Mouse (Mus musculus) cortical plate, adult 2 months (tissue): Measurements from ENCODE around the gene Slit3. TPM values are rescaled to one million over a fixed set of nuclear protein-coding genes. Genes with fewer than 3 reads are reported as not detected.

Experiments
- H3K27ac ChIP-seq: fragments of 200-500 bp; 2 replicates; pipeline ENCODE4 v1.5.1; 2012; ENCODE audit warnings: low read length, control low read depth, inconsistent platforms; ENCODE audit not compliant: insufficient read depth
- H3K4me1 ChIP-seq: fragments of 200-500 bp; 2 replicates; pipeline ENCODE4 v1.6.1; 2011; ENCODE audit warnings: low read length; ENCODE audit not compliant: control insufficient read depth, insufficient read depth
- H3K4me3 ChIP-seq: fragments of 200-500 bp; 2 replicates; pipeline ENCODE4 v1.5.1; 2011; ENCODE audit warnings: mild to moderate bottlenecking, low read length, control low read depth; ENCODE audit not compliant: insufficient read depth
- CTCF ChIP-seq: fragments of 200-500 bp; IDR thresholded peaks from 2 replicates; pipeline ENCODE4 v1.5.1; 2011; ENCODE audit warnings: mild to moderate bottlenecking, control low read depth, low read length; ENCODE audit not compliant: insufficient read depth; ENCODE audit errors: extremely low read depth
- POLR2A ChIP-seq: fragments of 200-500 bp; IDR thresholded peaks from 2 replicates; pipeline ENCODE4 v1.6.1; 2011; ENCODE audit warnings: mild to moderate bottlenecking, low read length, control low read depth; ENCODE audit not compliant: insufficient read depth; ENCODE audit errors: extremely low read depth
- polyA plus RNA-seq: library from polyadenylated mRNA; depleted of rRNA; stranded (reverse); fragments of >200 nt; gene quantifications from 2 replicates; pipeline ENCODE4 v1.2.3, GENCODE M21; 2012

Gene Slit3
- polyA plus RNA-seq, 1 experiment: 15.8 TPM

GRCm38 (mm10) chr11:35350968-35351367 lies 229.9 kb downstream of the Slit3 start:
- TF ChIP-seq POLR2A (no peak), CTCF (no peak)
- Histone ChIP-seq H3K4me1 (no peaks in the 10 kb centered on the region; the same call in 1 of the 2 replicates), H3K4me3 (no peak overlapping the region), H3K27ac (no peak overlapping the region)

GRCm38 (mm10) chr11:35351376-35351775 lies 230.4 kb downstream of the Slit3 start:
- no peak for TF ChIP-seq POLR2A
- no peak for TF ChIP-seq CTCF
- H3K27ac ChIP-seq: no peak overlapping the region
- H3K4me3 ChIP-seq: no peak overlapping the region
- no peaks in the 10 kb centered on the region; the same call in 1 of the 2 replicates for H3K4me1 ChIP-seq

- TF ChIP-seq CTCF (no peak), POLR2A (no peak)
- H3K4me1 ChIP-seq: no peaks in the 10 kb centered on the region
- no peak overlapping the region for H3K27ac ChIP-seq
- no peak overlapping the region for H3K4me3 ChIP-seq
Observed at GRCm38 (mm10) chr11:35355811-35356210, 234.8 kb downstream of the Slit3 start.

- Histone ChIP-seq H3K4me1 (peaks cover 2% of the 10 kb centered on the region; the same call in 1 of the 2 replicates), H3K4me3 (no peak overlapping the region), H3K27ac (no peak overlapping the region)
- no peak for TF ChIP-seq POLR2A
- TF ChIP-seq CTCF: no peak
Observed at GRCm38 (mm10) chr11:35361071-35361470, 240.0 kb downstream of the Slit3 start.

GRCm38 (mm10) chr11:35362975-35363374 lies 242.0 kb downstream of the Slit3 start:
- H3K4me3 ChIP-seq: no peak overlapping the region
- peaks cover 2% of the 10 kb centered on the region; the same call in 1 of the 2 replicates for H3K4me1 ChIP-seq
- TF ChIP-seq CTCF (no peak), POLR2A (no peak)
- no peak overlapping the region for H3K27ac ChIP-seq

- H3K27ac ChIP-seq: no peak overlapping the region
- peaks cover 5% of the 10 kb centered on the region; the same call in 1 of the 2 replicates for H3K4me1 ChIP-seq
- no peak for TF ChIP-seq POLR2A
- no peak for TF ChIP-seq CTCF
- H3K4me3 ChIP-seq: no peak overlapping the region
Observed at GRCm38 (mm10) chr11:35364469-35364868, 243.4 kb downstream of the Slit3 start.

- Histone ChIP-seq H3K4me1 (peaks cover 5% of the 10 kb centered on the region), H3K27ac (no peak overlapping the region), H3K4me3 (no peak overlapping the region)
- TF ChIP-seq POLR2A: no peak
- TF ChIP-seq CTCF: no peak
Observed at GRCm38 (mm10) chr11:35365510-35365931, 244.5 kb downstream of the Slit3 start.

- Histone ChIP-seq H3K4me1 (peaks cover 3% of the 10 kb centered on the region), H3K4me3 (no peak overlapping the region), H3K27ac (no peak overlapping the region)
- TF ChIP-seq POLR2A (no peak), CTCF (no peak)
Observed at GRCm38 (mm10) chr11:35366611-35367010, 245.6 kb downstream of the Slit3 start.

GRCm38 (mm10) chr11:35367248-35367647 lies 246.2 kb downstream of the Slit3 start:
- Histone ChIP-seq H3K4me1 (peaks cover 3% of the 10 kb centered on the region), H3K27ac (no peak overlapping the region), H3K4me3 (no peak overlapping the region)
- no peak for TF ChIP-seq CTCF
- TF ChIP-seq POLR2A: no peak

- no peak overlapping the region for H3K27ac ChIP-seq
- TF ChIP-seq CTCF: no peak
- no peak for TF ChIP-seq POLR2A
Observed at GRCm38 (mm10) chr11:35369964-35370363, 248.9 kb downstream of the Slit3 start.

More at GRCm38 (mm10) chr11:35369964-35370363, 248.9 kb downstream of the Slit3 start:
- Histone ChIP-seq H3K4me3 (no peak overlapping the region), H3K4me1 (peaks cover 4% of the 10 kb centered on the region)
